Mouse (Mus musculus) granulocyte monocyte progenitor cell, adult 5-6 weeks (primary cell): Measurements from ENCODE around the gene Pbx1. TPM values are rescaled to one million over a fixed set of nuclear protein-coding genes. Genes with fewer than 3 reads are reported as not detected.

Source experiments
- ATAC-seq: replicated peaks from 2 replicates; pipeline ENCODE4 v1.8.0; 2016; ENCODE audit warnings: mild to moderate bottlenecking, moderate TSS enrichment, inconsistent platforms; ENCODE audit not compliant: poor library complexity, severe bottlenecking
- total RNA-seq, 2 experiments: library from RNA; stranded (forward) in 1 of 2; stranded (reverse) in 1 of 2; fragments of 200-712, 200-1000 nt in 1 of 2; fragments of >200 nt in 1 of 2; fragmentation: Nextera tagmentation in 1 of 2; gene quantifications; 2 replicates each; pipeline ENCODE4 v1.2.3; 2014 to 2017

The Pbx1 gene
- total RNA-seq, 2 experiments from 2014 or later = 4.1 to 8.2 TPM

- ATAC-seq = no peak
Observed at GRCm38 (mm10) chr1:168390748-168391147, 41.3 kb downstream of the Pbx1 start.

DNA sequence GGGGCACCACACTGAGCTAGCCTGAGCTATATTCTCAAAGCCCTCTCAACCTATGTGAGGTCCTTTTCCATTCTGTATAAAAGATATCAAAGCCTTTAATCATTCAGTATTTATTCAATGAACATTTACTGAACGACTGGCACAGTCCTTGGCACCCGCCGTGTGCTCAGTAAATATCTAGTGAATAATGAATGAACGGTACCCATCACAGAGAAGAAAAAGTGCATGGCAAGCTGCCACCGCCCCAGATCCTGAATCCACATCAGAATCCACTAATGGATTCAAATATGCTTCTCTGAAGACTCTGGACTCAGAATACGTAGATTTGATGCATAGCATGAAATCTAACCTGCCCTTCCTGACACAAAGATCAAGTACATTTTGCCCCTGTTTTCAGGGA lies 45.9 kb downstream of the Pbx1 start:
- ATAC-seq = no peak

- ATAC-seq = peak; percentile 25
Observed at GRCm38 (mm10) chr1:168384594-168384955, 47.5 kb downstream of the Pbx1 start.

DNA sequence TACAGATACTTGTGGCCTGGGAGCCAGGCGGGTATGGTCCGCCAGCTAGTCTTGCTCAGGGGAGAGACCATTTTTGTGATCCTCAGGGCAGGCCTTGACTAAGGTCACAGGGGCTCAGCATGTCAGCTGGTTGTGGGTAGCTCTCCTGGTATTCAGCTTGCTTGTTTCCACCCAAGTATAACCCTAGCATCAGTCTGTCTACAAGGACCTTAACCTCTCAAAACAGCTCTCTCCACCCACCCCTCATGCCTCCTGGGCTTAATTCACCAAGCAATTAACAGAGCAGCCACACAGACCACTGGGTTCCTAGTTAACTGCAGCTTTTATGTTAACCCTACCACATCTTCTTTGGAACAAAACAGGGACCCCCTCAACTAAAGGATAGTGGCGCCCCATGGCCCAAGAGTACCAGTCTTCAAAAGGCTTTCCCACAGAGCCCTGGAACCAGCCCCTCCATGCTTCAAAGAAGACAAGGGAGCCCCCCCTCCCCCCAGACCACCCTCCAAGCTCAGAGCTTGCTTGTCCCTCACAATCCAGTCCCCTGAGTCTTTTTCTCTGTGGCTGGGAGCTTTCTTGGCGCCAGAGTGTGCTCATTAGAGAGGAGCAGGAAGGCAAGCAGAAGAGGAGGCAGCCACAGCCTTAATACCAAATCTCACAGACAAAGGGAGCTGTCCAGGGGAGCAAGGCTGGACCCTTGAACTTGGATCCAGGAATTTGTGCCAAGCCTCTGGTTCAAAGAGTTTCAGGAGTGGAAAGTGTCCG lies 48.1 kb downstream of the Pbx1 start:
- ATAC-seq = 0 out of 2 replicates have a peak, but pooled peaks have one; percentile 9

DNA sequence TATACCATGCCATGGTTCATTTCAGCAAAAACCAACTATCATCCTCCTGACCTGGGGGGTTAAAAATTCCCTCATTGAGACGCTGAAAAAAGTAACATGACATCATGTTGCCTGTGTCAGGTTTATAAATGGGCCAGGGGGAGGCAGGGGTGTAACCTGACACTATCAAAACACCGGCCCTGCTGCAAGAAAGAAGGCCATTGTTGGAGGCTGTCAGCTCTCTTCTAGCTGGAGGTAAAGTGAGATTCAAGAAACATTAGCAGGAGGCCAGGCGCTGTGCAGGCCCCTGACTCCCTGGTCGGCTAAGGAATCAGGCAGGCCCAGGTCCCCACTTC lies 49.3 kb downstream of the Pbx1 start:
- ATAC-seq = no peak

DNA sequence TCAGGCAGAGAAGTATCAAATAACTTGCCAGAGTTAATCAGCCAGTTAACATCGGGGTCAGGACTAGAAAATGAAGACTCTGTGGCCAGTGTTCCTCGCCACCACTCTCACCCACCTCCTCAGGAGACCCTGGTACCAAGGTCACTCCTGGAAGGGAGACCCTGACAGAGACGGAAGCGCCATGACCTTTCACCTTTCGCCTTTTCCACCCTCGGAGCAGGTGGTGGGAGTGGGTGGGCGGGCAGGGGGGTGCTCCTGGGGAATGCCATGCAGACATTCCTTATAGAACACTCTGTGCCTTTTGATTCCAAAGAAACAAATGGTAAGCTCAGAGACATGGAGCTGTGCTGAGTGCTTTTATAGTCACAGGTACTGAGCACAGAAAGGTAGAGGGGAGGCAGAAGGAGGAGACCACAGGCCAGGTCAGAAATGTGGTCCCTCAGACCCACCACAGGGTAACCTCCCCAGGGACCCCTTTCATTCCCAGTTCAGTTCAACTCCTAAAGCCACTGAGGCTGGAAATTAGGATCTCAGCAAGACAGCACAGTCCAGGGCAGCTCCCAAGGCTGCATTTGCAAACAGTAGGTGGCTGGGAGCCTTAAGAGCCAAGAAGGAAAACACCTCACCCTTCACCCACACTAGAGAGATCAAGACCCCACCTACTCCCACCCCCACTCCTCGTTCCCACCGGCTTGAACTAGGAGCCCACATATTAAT lies 49.8 kb downstream of the Pbx1 start:
- ATAC-seq = no peak

GRCm38 (mm10) chr1:168381451-168381850 lies 50.6 kb downstream of the Pbx1 start:
- no peak for ATAC-seq

DNA sequence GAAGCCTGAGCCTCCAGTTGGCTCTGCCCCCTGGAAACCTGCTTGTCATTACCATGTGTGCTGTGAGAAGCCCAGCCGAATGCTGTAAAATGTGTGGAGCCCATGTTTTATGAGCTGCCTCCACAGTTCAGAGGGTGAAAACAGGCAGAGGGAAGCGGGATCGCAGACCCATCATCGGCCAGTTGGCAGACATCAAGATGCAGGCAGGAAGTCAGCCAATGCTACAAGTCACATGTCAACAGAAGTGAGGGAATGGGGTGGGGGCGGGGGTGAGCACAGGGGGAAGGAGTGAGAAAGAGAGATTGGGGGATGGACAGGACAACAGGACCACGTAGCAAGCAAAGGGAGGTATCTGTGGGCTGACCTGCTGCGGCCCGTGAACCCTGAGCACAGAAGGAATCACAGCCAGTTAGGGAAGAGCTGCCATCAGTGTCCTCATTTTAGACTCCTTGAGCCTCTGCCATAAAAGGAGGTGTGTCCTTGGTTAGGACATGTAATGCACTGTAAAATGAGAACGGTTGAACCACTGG lies 51.8 kb downstream of the Pbx1 start:
- no peak for ATAC-seq

GRCm38 (mm10) chr1:168377650-168378049 lies 54.4 kb downstream of the Pbx1 start:
- ATAC-seq = no peak

DNA sequence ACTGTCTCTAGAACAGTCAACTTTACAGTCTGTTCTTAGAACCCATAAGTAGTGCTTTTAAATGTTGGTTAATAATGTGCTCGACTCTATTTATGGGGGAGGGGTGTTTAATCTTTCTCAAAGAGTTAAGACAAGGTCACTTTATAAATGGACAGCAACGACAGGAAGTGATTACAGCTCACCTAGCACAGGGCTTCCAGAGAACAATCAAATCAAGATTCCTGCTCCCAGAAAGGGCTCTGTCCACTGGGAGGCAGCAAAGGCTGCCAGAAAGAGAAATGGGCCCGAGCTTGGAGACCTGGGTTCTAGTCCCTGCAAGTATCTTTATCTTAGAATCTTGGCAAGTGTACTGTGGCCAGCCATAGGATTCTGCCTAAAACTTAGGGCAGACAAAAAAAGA lies 55.7 kb downstream of the Pbx1 start:
- no peak for ATAC-seq

- no peak for ATAC-seq
Observed at GRCm38 (mm10) chr1:168374953-168375600, 57.0 kb downstream of the Pbx1 start.

- ATAC-seq = peak; percentile 85
Observed at GRCm38 (mm10) chr1:168372089-168372488, 60.0 kb downstream of the Pbx1 start.

DNA sequence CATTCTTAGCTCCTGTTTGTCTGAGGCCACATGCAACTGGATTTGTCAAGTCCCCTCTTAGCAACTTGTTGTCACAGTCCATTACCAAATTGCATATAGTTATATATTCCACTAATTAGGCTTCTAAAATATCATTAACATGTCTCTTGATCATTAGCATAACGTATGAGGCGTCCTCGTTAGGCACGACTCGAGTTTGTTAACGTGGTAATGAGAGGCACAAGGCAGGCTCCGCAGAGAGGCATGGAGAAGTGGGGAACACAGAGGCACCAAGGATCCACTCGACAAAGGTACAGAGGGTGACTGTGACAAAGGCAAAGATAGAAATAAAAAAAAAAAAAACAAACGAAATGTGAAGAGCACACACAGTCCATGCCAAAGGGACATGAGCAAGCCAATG lies 61.1 kb downstream of the Pbx1 start:
- no peak for ATAC-seq

- no peak for ATAC-seq
Observed at GRCm38 (mm10) chr1:168366261-168366660, 65.8 kb downstream of the Pbx1 start.

DNA sequence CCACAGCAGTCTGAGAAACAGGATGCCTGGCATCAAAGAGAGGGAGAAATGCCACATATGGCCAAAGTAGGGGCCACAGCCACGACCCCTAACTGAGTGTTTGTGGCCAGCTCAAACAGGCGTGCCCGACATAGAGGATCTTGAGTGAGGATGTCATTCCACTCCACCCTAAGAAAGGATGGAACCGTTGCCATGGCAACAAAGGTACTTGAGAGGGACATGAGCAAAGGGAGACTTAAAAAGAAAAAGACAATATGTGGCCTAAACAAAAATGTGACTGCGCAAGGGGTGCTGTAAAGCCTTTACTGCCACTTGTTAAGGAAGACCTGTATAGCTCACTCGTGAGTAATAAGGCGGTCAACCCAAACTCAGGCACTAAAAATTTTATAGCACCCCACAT lies 67.7 kb downstream of the Pbx1 start:
- no peak for ATAC-seq

DNA sequence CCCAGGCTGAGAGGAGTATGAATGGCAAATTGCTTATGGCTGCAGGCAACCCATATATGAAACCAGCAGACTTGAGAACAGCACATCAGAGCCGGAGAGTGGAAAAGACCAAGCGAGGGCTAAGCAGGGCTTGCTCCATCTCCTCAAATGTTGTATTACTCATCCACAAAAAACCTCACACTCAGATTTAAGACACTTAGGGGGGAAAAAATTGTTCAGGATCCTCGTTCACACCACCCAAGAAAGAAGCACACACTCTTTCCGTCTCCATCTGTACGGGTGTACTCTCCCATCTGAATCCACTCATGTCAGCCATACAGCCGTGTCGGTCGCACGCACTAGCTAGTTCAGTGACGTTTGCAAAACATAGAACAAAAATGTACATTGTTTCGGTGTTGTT lies 69.0 kb downstream of the Pbx1 start:
- ATAC-seq = no peak

DNA sequence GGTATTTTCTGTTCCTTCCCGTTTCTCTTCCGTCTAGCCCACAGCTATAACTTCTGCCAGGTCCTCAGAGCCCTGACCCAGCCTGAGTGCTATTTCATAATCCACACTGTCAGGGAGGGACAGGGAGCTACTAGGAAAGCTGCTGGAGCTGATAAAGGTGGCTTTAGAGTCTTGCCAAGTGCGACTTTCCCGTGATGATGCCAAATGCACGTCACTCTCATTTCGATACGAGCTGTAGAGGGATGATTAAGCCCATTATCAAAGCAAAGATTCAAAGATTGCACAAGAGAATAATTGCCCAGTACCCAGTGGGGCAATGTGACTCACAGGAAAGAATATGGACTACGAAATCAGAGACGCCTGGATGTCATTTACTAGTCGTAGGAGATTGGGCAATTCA lies 69.6 kb downstream of the Pbx1 start:
- ATAC-seq = peak; percentile 87

DNA sequence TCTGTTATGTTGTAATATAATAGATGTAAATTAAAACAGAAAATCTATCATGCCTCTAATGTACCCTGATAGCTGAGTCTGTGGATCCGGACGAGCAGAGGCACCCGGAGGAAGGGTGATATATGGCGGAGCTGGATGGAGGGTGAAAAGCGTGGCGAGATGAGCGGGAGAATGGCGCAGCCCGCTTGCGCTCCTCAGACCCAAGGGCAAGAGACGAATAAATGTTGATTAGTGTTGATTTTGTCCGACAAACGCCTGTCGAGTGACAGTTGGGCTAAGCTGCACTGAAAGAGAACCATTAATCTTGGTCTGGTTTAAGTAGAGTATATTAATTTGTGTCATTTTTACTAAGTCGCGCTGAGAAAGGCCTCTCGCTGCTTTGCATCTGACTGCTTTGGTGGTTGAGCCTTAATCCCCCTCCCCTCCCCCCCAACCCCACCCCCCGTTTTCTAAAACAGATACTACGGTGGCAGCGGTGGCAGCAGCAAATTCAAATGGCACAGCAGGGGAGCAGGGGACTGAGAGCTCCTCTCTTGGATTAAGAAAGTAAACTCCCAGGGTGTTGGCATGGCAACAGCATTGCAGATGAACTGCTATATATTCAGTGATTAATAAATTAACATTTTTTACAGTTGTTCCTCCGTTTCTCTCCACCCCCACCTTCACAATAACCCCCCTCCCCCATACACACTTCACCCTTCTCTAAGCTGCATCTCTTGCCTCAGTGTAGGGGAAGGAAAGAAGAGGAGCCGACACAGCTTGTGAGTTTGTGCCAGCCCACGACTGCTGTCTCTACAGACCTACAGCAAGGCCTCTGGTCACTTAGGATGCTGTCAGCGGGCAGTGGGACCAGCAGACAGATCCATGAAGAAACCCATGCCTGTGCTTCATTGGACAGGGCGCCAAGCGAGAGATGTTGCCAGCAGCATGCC lies 74.1 kb downstream of the Pbx1 start:
- no peak for ATAC-seq

GRCm38 (mm10) chr1:168356970-168357441 lies 75.1 kb downstream of the Pbx1 start:
- ATAC-seq = peak; percentile 28

- no peak for ATAC-seq
Observed at GRCm38 (mm10) chr1:168355985-168356556, 76.0 kb downstream of the Pbx1 start.
